Mouse (Mus musculus): ENCODE data around the gene Zfand3. TPM values are rescaled to one million over a fixed set of nuclear protein-coding genes. Genes with fewer than 3 reads are reported as not detected.

Zfand3 gene
- polyA plus RNA-seq, 1 experiment from 2014 or later = 34.2 TPM

- WGBS = 89% methylated on average over 5 of the region's 5 CpGs
- Histone ChIP-seq H3K4me1 (ENCODE audit: control insufficient read depth, insufficient read depth, low read length) (0 out of 2 replicates have a peak, but pooled peaks cover 7% of the 10 kb centered on the region), H3K36me3 (ENCODE audit: control insufficient read depth, insufficient read depth, low read length) (no peaks in the 10 kb centered on the region), H3K27ac (ENCODE audit: low read length) (no peak overlapping the region), H3K4me2 (ENCODE audit: low read depth, low read length) (no peak overlapping the region), H3K9ac (ENCODE audit: low read length) (no peak overlapping the region), H3K27me3 (ENCODE audit: control insufficient read depth, insufficient read depth, low read length) (no peaks in the 10 kb centered on the region), H3K9me3 (replicated peaks; ENCODE audit: control insufficient read depth, low read length) (no peaks in the 10 kb centered on the region), H3K4me3 (replicated peaks; ENCODE audit: low read length) (no peak overlapping the region)
- no peak for ATAC-seq (ENCODE audit: insufficient read depth, low FRiP score)
These were observed 47.8 kb downstream of the Zfand3 start for GRCm38 (mm10) chr17:30052347-30052742.

- Histone ChIP-seq H3K4me3 (replicated peaks; ENCODE audit: low read length) (no peak overlapping the region), H3K36me3 (ENCODE audit: control insufficient read depth, insufficient read depth, low read length) (no peaks in the 10 kb centered on the region), H3K27ac (ENCODE audit: low read length) (no peak overlapping the region), H3K9ac (ENCODE audit: low read length) (no peak overlapping the region), H3K9me3 (replicated peaks; ENCODE audit: control insufficient read depth, low read length) (no peaks in the 10 kb centered on the region), H3K27me3 (ENCODE audit: control insufficient read depth, insufficient read depth, low read length) (no peaks in the 10 kb centered on the region), H3K4me2 (ENCODE audit: low read depth, low read length) (no peak overlapping the region), H3K4me1 (ENCODE audit: control insufficient read depth, insufficient read depth, low read length) (peaks cover 8% of the 10 kb centered on the region; the same call in 1 of the 2 replicates)
- no peak for ATAC-seq (ENCODE audit: insufficient read depth, low FRiP score)
- WGBS = 63% methylated on average over 9 of the region's 9 CpGs
These were observed 48.9 kb downstream of the Zfand3 start for GRCm38 (mm10) chr17:30053463-30053862.

DNA sequence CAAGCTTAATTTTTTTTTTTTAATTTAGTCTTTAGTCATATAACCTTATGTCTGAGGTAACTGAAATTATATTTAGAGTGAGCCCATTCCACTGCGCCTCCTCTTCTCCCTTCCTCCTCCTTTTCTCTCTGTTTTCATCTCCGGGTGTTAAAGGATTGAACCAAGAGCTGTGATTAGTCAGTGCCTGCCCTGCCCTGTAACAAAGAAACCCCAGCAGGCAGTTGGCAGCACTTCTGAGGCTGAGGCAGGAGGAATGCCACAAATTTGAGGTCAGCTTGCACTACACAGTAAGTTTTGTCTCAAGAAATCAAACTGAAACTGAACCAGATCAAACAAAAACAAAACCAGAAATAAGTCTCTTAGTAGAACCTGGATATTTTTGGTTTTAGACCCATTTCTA lies 49.3 kb downstream of the Zfand3 start:
- no peaks in the 10 kb centered on the region for H3K36me3 ChIP-seq (ENCODE audit: control insufficient read depth, insufficient read depth, low read length)
- no peak overlapping the region for H3K9ac ChIP-seq (ENCODE audit: low read length)
- H3K27me3 ChIP-seq (ENCODE audit: control insufficient read depth, insufficient read depth, low read length) = no peaks in the 10 kb centered on the region
- peaks cover 8% of the 10 kb centered on the region; the same call in 1 of the 2 replicates for H3K4me1 ChIP-seq (ENCODE audit: control insufficient read depth, insufficient read depth, low read length)
- H3K27ac ChIP-seq (ENCODE audit: low read length) = no peak overlapping the region
- WGBS = 88% methylated on average over 2 of the region's 2 CpGs
- H3K4me2 ChIP-seq (ENCODE audit: low read depth, low read length) = no peak overlapping the region
- ATAC-seq (ENCODE audit: insufficient read depth, low FRiP score) = no peak
- H3K9me3 ChIP-seq (replicated peaks; ENCODE audit: control insufficient read depth, low read length) = no peaks in the 10 kb centered on the region
- no peak overlapping the region for H3K4me3 ChIP-seq (replicated peaks; ENCODE audit: low read length)

- H3K9ac ChIP-seq (ENCODE audit: low read length) = no peak overlapping the region
- H3K9me3 ChIP-seq (replicated peaks; ENCODE audit: control insufficient read depth, low read length) = no peaks in the 10 kb centered on the region
- no peak overlapping the region for H3K4me3 ChIP-seq (replicated peaks; ENCODE audit: low read length)
- ATAC-seq (ENCODE audit: insufficient read depth, low FRiP score) = no peak
- no peaks in the 10 kb centered on the region for H3K27me3 ChIP-seq (ENCODE audit: control insufficient read depth, insufficient read depth, low read length)
- H3K27ac ChIP-seq (ENCODE audit: low read length) = no peak overlapping the region
- no peak overlapping the region for H3K4me2 ChIP-seq (ENCODE audit: low read depth, low read length)
- no peaks in the 10 kb centered on the region for H3K36me3 ChIP-seq (ENCODE audit: control insufficient read depth, insufficient read depth, low read length)
- 85% methylated on average over 5 of the region's 5 CpGs for WGBS
- H3K4me1 ChIP-seq (ENCODE audit: control insufficient read depth, insufficient read depth, low read length) = peaks cover 19% of the 10 kb centered on the region
These were observed 51.7 kb downstream of the Zfand3 start for GRCm38 (mm10) chr17:30056226-30056625.

DNA sequence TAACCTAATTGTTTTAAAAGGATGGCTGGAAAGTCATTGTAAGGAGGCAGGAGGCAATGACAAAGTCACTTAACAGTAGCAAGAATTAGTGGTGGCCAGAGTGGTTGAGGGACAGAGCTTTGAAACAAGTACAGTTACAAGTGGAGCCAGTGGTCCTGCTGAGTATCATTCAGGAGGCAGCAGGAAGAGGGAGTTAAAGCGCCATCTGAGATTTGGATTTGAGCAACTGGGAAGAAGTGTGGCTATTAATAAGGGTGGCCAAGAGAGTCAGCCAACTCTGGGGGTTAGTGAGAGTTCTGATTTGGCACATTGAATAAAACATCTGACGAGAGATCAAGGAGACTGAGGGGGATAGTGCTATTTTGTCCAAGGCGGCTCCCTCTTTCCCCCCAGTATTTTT lies 54.1 kb downstream of the Zfand3 start:
- H3K4me1 ChIP-seq (ENCODE audit: control insufficient read depth, insufficient read depth, low read length) = peaks cover 20% of the 10 kb centered on the region
- H3K4me3 ChIP-seq (replicated peaks; ENCODE audit: low read length) = no peak overlapping the region
- no peak for ATAC-seq (ENCODE audit: insufficient read depth, low FRiP score)
- H3K9me3 ChIP-seq (replicated peaks; ENCODE audit: control insufficient read depth, low read length) = no peaks in the 10 kb centered on the region
- H3K4me2 ChIP-seq (ENCODE audit: low read depth, low read length) = no peak overlapping the region
- no peak overlapping the region for H3K9ac ChIP-seq (ENCODE audit: low read length)
- H3K27me3 ChIP-seq (ENCODE audit: control insufficient read depth, insufficient read depth, low read length) = no peaks in the 10 kb centered on the region
- H3K27ac ChIP-seq (ENCODE audit: low read length) = no peak overlapping the region
- H3K36me3 ChIP-seq (ENCODE audit: control insufficient read depth, insufficient read depth, low read length) = no peaks in the 10 kb centered on the region
- 70% methylated on average over 3 of the region's 3 CpGs for WGBS

DNA sequence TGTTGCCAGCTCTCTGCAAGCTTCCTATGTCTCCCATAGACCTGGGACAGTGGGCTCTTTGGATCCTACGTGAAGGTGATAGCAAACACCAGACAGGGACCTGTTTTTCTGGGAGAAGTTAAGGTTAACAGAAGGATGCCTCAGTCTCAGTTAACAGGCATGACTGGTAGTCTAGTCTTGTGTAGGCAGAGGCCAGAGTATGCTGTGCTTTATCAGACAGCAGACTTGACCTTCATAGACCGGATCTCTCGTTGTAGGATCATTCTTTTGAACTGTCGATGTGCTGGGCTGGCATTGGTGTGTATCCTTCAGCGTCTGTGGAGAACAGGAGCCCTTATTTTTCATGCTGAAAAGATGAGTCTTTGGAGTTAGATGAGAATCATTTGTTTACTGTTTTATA lies 54.5 kb downstream of the Zfand3 start:
- Histone ChIP-seq H3K9ac (ENCODE audit: low read length) (no peak overlapping the region), H3K27ac (ENCODE audit: low read length) (no peak overlapping the region), H3K4me3 (replicated peaks; ENCODE audit: low read length) (no peak overlapping the region), H3K4me2 (ENCODE audit: low read depth, low read length) (no peak overlapping the region), H3K9me3 (replicated peaks; ENCODE audit: control insufficient read depth, low read length) (no peaks in the 10 kb centered on the region), H3K36me3 (ENCODE audit: control insufficient read depth, insufficient read depth, low read length) (no peaks in the 10 kb centered on the region), H3K27me3 (ENCODE audit: control insufficient read depth, insufficient read depth, low read length) (no peaks in the 10 kb centered on the region), H3K4me1 (ENCODE audit: control insufficient read depth, insufficient read depth, low read length) (peaks cover 18% of the 10 kb centered on the region)
- 72% methylated on average over 5 of the region's 5 CpGs for WGBS
- ATAC-seq (ENCODE audit: insufficient read depth, low FRiP score) = no peak

- Histone ChIP-seq H3K4me2 (ENCODE audit: low read depth, low read length) (no peak overlapping the region), H3K9ac (ENCODE audit: low read length) (no peak overlapping the region), H3K9me3 (replicated peaks; ENCODE audit: control insufficient read depth, low read length) (no peaks in the 10 kb centered on the region), H3K4me1 (ENCODE audit: control insufficient read depth, insufficient read depth, low read length) (peaks cover 18% of the 10 kb centered on the region), H3K36me3 (ENCODE audit: control insufficient read depth, insufficient read depth, low read length) (no peaks in the 10 kb centered on the region), H3K27ac (ENCODE audit: low read length) (no peak overlapping the region), H3K27me3 (ENCODE audit: control insufficient read depth, insufficient read depth, low read length) (no peaks in the 10 kb centered on the region), H3K4me3 (replicated peaks; ENCODE audit: low read length) (no peak overlapping the region)
- ATAC-seq (ENCODE audit: insufficient read depth, low FRiP score) = no peak
- WGBS = 48% methylated on average over 8 of the region's 8 CpGs
These were observed 56.7 kb downstream of the Zfand3 start for GRCm38 (mm10) chr17:30061100-30061837.

GRCm38 (mm10) chr17:30063849-30064248 lies 59.3 kb downstream of the Zfand3 start:
- no peak overlapping the region for H3K27ac ChIP-seq (ENCODE audit: low read length)
- H3K4me3 ChIP-seq (replicated peaks; ENCODE audit: low read length) = no peak overlapping the region
- no peaks in the 10 kb centered on the region for H3K27me3 ChIP-seq (ENCODE audit: control insufficient read depth, insufficient read depth, low read length)
- WGBS = 25% methylated on average over 3 of the region's 3 CpGs
- H3K36me3 ChIP-seq (ENCODE audit: control insufficient read depth, insufficient read depth, low read length) = no peaks in the 10 kb centered on the region
- H3K9me3 ChIP-seq (replicated peaks; ENCODE audit: control insufficient read depth, low read length) = no peaks in the 10 kb centered on the region
- no peak overlapping the region for H3K9ac ChIP-seq (ENCODE audit: low read length)
- ATAC-seq (ENCODE audit: insufficient read depth, low FRiP score) = no peak
- peaks cover 15% of the 10 kb centered on the region for H3K4me1 ChIP-seq (ENCODE audit: control insufficient read depth, insufficient read depth, low read length)
- H3K4me2 ChIP-seq (ENCODE audit: low read depth, low read length) = no peak overlapping the region

GRCm38 (mm10) chr17:30064746-30065145 lies 60.2 kb downstream of the Zfand3 start:
- Histone ChIP-seq H3K4me3 (replicated peaks; ENCODE audit: low read length) (no peak overlapping the region), H3K4me2 (ENCODE audit: low read depth, low read length) (no peak overlapping the region), H3K27ac (ENCODE audit: low read length) (no peak overlapping the region), H3K36me3 (ENCODE audit: control insufficient read depth, insufficient read depth, low read length) (no peaks in the 10 kb centered on the region), H3K27me3 (ENCODE audit: control insufficient read depth, insufficient read depth, low read length) (no peaks in the 10 kb centered on the region), H3K9me3 (replicated peaks; ENCODE audit: control insufficient read depth, low read length) (no peaks in the 10 kb centered on the region), H3K9ac (ENCODE audit: low read length) (no peak overlapping the region), H3K4me1 (ENCODE audit: control insufficient read depth, insufficient read depth, low read length) (peaks cover 10% of the 10 kb centered on the region)
- 70% methylated on average over 4 of the region's 4 CpGs for whole genome bisulfite sequencing
- ATAC-seq (ENCODE audit: insufficient read depth, low FRiP score) = no peak

Data from stomach, embryonic 16.5 days (tissue).